16 mouse cellular contexts compared by ENCODE assay signal in genomic region chr7:143159446-143159845, GRCm38 (mm10). TPM values are rescaled to one million over a fixed set of nuclear protein-coding genes. Genes with fewer than 3 reads are reported as not detected.
DNase-seq lines count a peak whose midpoint lies in the region; ATAC-seq and TF ChIP-seq lines count a peak whose summit lies in the region.
"Had no signal": no experiment of that assay in that cellular context is flagged by ENCODE, and none has a peak within 500 bp of the region (broad histone marks: within the 10 kb centered on the region; RNA-seq: fewer than 3 reads in every experiment).

No protein-coding gene starts in this region.

- DNase-seq in embryo, embryonic 11 days, result peak; percentile 33
- DNase-seq in embryo, embryonic 10.5 days (ENCODE audit: low spot score), result no peak
- no peak for DNase-seq in heart, adult 18-20 months
- no peak for DNase-seq in limb, embryonic 14.5 days (ENCODE audit: low spot score)
- no peak for DNase-seq in gastrocnemius, adult 18-20 months (ENCODE audit: low spot score)
- DNase-seq: adrenal gland, adult 2 months; cerebellum, adult 9-11 months; kidney, adult 2 months; lung, postnatal 4 days; right cerebral cortex, adult 18-20 months had no signal

- no peak overlapping the region for H3K4me2 ChIP-seq in heart, embryonic 15.5 days
- H3K4me2 ChIP-seq in midbrain, embryonic 12.5 days (replicated peaks), result no peak overlapping the region
- H3K4me2 ChIP-seq in midbrain, embryonic 16.5 days (ENCODE audit: low read length), result no peak overlapping the region
- H3K4me2 ChIP-seq in limb, embryonic 14.5 days (replicated peaks; ENCODE audit: low read depth, low read length, severe bottlenecking), result no peak overlapping the region
- H3K4me2 ChIP-seq: liver, embryonic 15.5 days had no signal

- H3K27me3 ChIP-seq in heart, embryonic 15.5 days, result no peaks in the 10 kb centered on the region
- H3K27me3 ChIP-seq in midbrain, embryonic 12.5 days, result peaks cover 16% of the 10 kb centered on the region
- H3K27me3 ChIP-seq in midbrain, embryonic 16.5 days (ENCODE audit: control insufficient read depth, insufficient read depth, low read depth, low read length), result no peaks in the 10 kb centered on the region
- no peaks in the 10 kb centered on the region for H3K27me3 ChIP-seq in limb, embryonic 14.5 days (ENCODE audit: control insufficient read depth, insufficient read depth, low read length)
- H3K27me3 ChIP-seq: Patski had no signal

- 56% methylated on average over 11 of the region's 11 CpGs for WGBS in heart, embryonic 15.5 days
- WGBS in midbrain, embryonic 12.5 days, result 34% methylated on average over 11 of the region's 11 CpGs
- WGBS in midbrain, embryonic 16.5 days, result 19% methylated on average over 11 of the region's 11 CpGs
- WGBS in limb, embryonic 14.5 days, result 41% methylated on average over 11 of the region's 11 CpGs

- H3K4me3 ChIP-seq in heart, embryonic 15.5 days, result no peak overlapping the region
- H3K4me3 ChIP-seq in midbrain, embryonic 12.5 days, result no peak overlapping the region
- no peak overlapping the region for H3K4me3 ChIP-seq in midbrain, embryonic 16.5 days (ENCODE audit: low read depth, low read length)
- H3K4me3 ChIP-seq in limb, embryonic 14.5 days (replicated peaks; ENCODE audit: low read length), result no peak overlapping the region
- H3K4me3 ChIP-seq: liver, embryonic 15.5 days had no signal

- TF ChIP-seq POLR2A in limb, embryonic 14.5 days (IDR thresholded peaks at IDR 0.05; ENCODE audit: borderline replicate concordance, extremely low read depth, insufficient read depth, insufficient read length), result no peak

- H3K36me3 ChIP-seq in heart, embryonic 15.5 days, result no peaks in the 10 kb centered on the region
- no peaks in the 10 kb centered on the region for H3K36me3 ChIP-seq in midbrain, embryonic 12.5 days
- no peaks in the 10 kb centered on the region for H3K36me3 ChIP-seq in midbrain, embryonic 16.5 days (ENCODE audit: control insufficient read depth, insufficient read depth, low read length)
- H3K36me3 ChIP-seq in limb, embryonic 14.5 days (ENCODE audit: control insufficient read depth, insufficient read depth, low read length), result no peaks in the 10 kb centered on the region
- H3K36me3 ChIP-seq: liver, embryonic 15.5 days had no signal

- no peaks in the 10 kb centered on the region for H3K9me3 ChIP-seq in heart, embryonic 15.5 days (replicated peaks)
- no peaks in the 10 kb centered on the region for H3K9me3 ChIP-seq in midbrain, embryonic 12.5 days
- no peaks in the 10 kb centered on the region for H3K9me3 ChIP-seq in midbrain, embryonic 16.5 days (replicated peaks; ENCODE audit: control insufficient read depth, low read length, poor library complexity, severe bottlenecking)
- no peaks in the 10 kb centered on the region for H3K9me3 ChIP-seq in limb, embryonic 14.5 days (ENCODE audit: control insufficient read depth, low read length)
- H3K9me3 ChIP-seq: liver, embryonic 15.5 days had no signal

- 0 out of 2 replicates have a peak overlapping the region, but pooled peaks have one; percentile 24 for H3K27ac ChIP-seq in heart, embryonic 15.5 days
- 0 out of 2 replicates have a peak overlapping the region, but pooled peaks have one; percentile 30 for H3K27ac ChIP-seq in midbrain, embryonic 12.5 days (replicated peaks)
- no peak overlapping the region for H3K27ac ChIP-seq in midbrain, embryonic 16.5 days (ENCODE audit: low read length)
- H3K27ac ChIP-seq in limb, embryonic 14.5 days (replicated peaks; ENCODE audit: low read depth, low read length), result no peak overlapping the region
- H3K27ac ChIP-seq: liver, embryonic 15.5 days had no signal

- H3K9ac ChIP-seq in heart, embryonic 15.5 days, result no peak overlapping the region
- no peak overlapping the region for H3K9ac ChIP-seq in midbrain, embryonic 12.5 days (replicated peaks)
- H3K9ac ChIP-seq in midbrain, embryonic 16.5 days (ENCODE audit: low read depth, low read length), result no peak overlapping the region; the same call in 1 of the 2 replicates
- H3K9ac ChIP-seq in limb, embryonic 14.5 days (ENCODE audit: low read depth, low read length, severe bottlenecking), result peak overlapping the region; percentile 21; the same call in 1 of the 2 replicates
- H3K9ac ChIP-seq: liver, embryonic 15.5 days had no signal

- no peak for ATAC-seq in heart, embryonic 15.5 days (replicated peaks; ENCODE audit: insufficient number of reproducible peaks, insufficient read depth, low FRiP score, low read depth)
- peak; percentile 59 for ATAC-seq in midbrain, embryonic 12.5 days (ENCODE audit: low FRiP score, low read depth)
- ATAC-seq in midbrain, embryonic 16.5 days, result no peak
- peak; percentile 23 for ATAC-seq in limb, embryonic 14.5 days (ENCODE audit: low FRiP score, low read depth)
- ATAC-seq: Patski had no signal

- H3K4me1 ChIP-seq in heart, embryonic 15.5 days (replicated peaks), result peaks cover 45% of the 10 kb centered on the region
- peaks cover 22% of the 10 kb centered on the region for H3K4me1 ChIP-seq in midbrain, embryonic 12.5 days
- H3K4me1 ChIP-seq in midbrain, embryonic 16.5 days (ENCODE audit: control insufficient read depth, insufficient read depth, low read length), result peaks cover 4% of the 10 kb centered on the region
- peaks cover 29% of the 10 kb centered on the region for H3K4me1 ChIP-seq in limb, embryonic 14.5 days (ENCODE audit: control insufficient read depth, insufficient read depth, low read length)

RNA-seq across cellular contexts. Expression of gene Kcnq1, which starts 53.3 kb away (rescaled TPM):
- polyA plus RNA-seq in heart, embryonic 15.5 days (2015; fragmentation: Nextera tagmentation; extraction: Ambion mirVana), result 25.8 and 27.5 TPM in 2 replicates
- total RNA-seq in heart, adult 18-20 months (2021), result 10 to 100 TPM; 33.8 to 36.4 TPM
- 0.98 and 2.0 TPM in 2 replicates for polyA plus RNA-seq in midbrain, embryonic 12.5 days (2016; fragmentation: Nextera tagmentation; extraction: Ambion mirVana)
- polyA plus RNA-seq in midbrain, embryonic 16.5 days (2015; fragmentation: Nextera tagmentation; extraction: Ambion mirVana), result 1.1 and 2.2 TPM in 2 replicates
- polyA plus RNA-seq in limb, embryonic 14.5 days (2012; rRNA removed), result 1.7 and 2.7 TPM in 2 replicates
- 1.3 and 1.5 TPM in 2 replicates for polyA plus RNA-seq in limb, embryonic 14.5 days (2014; fragmentation: Nextera tagmentation; extraction: Ambion mirVana)
- total RNA-seq in gastrocnemius, adult 18-20 months (2021), result under 1 TPM; 0.50 to 0.57 TPM
- total RNA-seq: hematopoietic stem cell, adult 5-6 weeks had no signal

Comparison
In these comparisons a context has a peak if more than half of its experiments do, and no peak if none do; other contexts are left out.
1. ATAC-seq: peak in midbrain, embryonic 12.5 days (single experiment) and limb, embryonic 14.5 days (single experiment); none in heart, embryonic 15.5 days (single experiment) and midbrain, embryonic 16.5 days (single experiment).
2. H3K27ac ChIP-seq: peak in heart, embryonic 15.5 days (single experiment) and midbrain, embryonic 12.5 days (single experiment); none in midbrain, embryonic 16.5 days (single experiment) and limb, embryonic 14.5 days (single experiment).